Mouse (Mus musculus): Measurements from ENCODE around the gene Ccdc85c.

Ccdc85c gene

DNA sequence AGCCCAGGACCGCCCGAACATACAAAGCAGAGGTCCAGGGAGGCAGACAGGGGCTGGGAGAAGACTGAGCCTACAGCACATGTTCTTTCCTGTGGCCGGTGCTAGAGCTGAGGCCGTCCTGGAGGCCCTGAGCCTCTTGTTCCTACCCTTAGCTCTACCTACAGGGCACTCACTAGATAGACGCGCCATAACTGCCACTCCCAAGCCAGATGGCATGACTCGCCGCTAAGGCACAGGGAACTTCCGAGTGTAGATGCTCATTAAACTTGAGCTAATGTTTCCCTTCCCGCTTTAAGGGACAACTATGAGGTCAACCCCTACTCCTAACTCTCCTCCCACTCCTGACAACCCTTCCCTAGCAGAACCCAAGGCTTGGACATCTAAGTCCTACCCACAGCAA lies 6.3 kb downstream of the Ccdc85c start:
- DNase-seq (ENCODE audit: low read depth, low spot score), result no peak

DNA sequence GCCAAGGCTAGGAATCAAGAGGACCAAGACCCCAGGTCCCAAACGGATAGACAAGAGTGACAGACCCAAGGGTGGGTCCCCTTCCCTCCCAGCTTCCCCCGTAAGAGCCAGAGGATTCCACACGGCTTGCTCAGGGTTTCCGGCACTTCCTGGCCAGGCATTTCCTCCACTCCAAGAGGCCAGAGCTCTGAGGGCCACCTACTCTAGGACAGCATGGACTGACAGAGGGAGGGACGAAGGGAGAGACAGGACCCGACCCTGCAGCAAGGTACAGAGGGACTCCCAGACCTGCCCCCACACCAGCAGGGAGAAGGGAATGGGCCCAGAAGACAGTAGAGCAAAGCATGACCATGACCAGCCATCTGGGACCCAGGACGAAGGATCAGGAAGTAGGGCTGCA lies 7.6 kb downstream of the Ccdc85c start:
- DNase-seq (ENCODE audit: low read depth, low spot score), result no peak

DNA sequence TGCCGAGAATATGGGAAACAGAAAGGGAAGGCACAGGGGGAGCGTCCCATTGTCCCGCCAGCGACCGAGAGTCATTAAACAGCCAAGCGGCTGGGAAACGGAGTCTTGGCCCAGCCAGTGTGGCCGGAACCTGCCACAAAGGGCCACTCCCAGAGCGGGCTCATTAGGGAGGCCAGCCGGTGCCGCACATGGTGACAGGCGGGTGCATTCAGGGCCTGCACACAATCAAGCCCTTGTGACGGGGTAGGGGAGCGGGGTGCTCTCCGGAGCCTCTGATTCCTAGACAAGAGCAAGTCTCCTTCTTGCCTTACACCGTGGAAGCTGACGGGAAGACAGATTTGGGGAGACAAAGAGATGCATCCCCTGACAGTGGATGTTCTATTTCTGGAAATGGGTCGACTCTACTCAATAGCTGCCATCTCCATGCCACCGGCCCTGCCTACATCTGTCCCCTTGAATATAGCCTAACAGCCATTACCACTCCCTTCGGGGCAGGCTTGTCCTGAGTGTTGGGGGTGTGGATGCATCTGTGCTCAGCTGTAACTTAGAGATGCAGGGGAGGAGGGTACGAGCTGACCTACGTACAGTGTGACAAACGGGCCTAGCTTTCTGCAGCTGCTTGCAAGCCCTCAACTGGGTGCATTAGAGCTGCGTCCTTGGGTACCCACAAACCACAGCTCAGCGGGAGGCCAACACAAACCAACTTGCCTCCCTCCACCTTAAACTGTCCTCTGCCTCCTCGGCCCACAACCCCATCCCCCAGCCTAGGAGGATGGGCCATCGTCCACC lies 9.2 kb downstream of the Ccdc85c start:
- DNase-seq (ENCODE audit: low read depth, low spot score), result no peak

DNA sequence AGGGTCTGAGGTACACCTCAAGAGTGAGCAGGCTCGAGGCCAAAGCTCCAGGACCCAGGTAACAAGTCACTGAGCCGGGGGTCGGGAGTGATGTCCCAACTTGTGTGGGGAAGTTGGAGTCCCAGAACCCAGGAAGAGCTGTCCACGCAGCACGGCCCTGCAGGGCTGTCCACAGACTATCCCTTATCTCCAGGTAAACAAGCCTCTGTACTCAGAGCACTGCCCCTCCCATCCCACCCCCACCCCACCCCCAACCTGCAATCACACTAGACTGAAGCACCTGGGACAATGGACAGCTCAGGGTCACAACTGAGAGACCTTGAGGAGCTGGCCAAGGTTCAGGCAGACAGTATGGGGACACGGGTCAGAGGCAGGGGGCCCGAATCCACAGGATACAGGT lies 10.3 kb downstream of the Ccdc85c start:
- DNase-seq (ENCODE audit: low read depth, low spot score), result no peak

DNA sequence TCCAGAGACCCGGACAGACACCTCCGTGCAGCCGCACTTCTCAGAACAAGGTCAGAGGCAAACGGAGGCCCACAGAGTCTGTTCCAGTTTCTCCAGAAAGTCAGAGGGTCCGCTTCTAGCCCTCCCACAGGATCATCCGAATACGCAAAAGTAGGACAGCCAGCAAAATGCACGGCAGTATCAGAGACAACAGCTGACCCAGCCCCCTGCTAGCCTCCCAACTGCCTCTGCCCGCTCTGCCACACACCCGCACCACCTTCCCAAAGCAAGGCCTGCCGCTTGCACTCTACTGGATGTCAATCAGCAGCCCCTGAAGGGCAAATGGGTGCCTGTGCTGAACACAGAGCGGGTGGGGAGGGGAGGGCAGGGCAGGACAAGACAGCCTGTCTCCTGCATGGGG lies 14.3 kb downstream of the Ccdc85c start:
- DNase-seq (ENCODE audit: low read depth, low spot score), result no peak

DNA sequence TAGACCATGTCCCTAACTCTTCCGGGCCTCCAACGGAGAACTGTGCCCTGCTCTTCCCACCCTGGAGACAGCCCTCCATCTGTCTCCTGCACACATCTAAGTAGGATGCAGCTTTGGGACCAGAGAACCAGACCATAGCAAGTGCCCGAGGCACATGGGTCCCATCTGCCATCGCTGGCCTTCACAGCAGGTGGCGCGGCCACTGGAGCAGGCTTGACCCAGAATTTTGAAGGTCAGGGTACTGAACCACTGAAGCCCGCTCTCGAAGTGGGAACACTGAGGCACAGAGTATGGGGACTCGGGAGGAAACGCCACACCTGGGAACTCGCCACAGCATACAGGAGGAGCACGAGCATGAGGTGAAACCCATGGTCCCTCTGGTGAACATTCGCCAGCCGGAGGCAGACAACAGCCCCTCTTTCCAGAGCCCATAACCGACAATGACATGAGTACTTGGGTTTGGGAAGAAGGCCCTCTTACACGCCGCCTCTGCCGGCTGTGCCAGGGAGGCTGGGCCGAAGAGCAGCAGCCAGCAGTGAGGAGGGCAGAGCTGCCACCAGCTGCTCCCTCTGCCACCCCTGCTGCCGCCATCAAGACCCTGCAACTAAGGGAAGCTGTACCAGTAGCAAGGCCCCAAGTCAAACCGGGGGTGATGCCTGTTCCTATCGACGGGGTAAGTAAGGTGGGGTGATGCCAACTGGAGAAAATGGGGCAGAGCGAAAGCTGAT lies 15.7 kb downstream of the Ccdc85c start:
- no peak for DNase-seq (ENCODE audit: low read depth, low spot score)

DNA sequence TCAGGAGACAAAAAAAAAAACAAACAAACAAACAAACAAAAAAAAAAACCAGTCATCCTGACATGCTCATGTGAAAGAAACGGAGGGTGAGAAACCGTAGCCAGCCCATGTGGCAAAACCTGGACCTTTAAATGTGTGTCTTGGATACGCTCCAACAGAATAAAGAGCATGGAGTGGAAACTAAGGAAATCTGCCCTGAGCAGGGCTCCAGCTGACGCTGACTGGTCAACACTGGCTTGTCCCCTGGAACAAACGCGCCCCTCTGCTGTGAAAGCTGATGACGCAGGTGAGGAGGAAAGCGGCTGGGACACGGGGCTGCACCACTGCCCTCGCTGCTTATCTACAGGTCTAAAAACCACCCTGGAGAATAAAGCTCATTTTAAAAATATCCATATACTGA lies 18.5 kb downstream of the Ccdc85c start:
- DNase-seq (ENCODE audit: low read depth, low spot score), result no peak

DNA sequence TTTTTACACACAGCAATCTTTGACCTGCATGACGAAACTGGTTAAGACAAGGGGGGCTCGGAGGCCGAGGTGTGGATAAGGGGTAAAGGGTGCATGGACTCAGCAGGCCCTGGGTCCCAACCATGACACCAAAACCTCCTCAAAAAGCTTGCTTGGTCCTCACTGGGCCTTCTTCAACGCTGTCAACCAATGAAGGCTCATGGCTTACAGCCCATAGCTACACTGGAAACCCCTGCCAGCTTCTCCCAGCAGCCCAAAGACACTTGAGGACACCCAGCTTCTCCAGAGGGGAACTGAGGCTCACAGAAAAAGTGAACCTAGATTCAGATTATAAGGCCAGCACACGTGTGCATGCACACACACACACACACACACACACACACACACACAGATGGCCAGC lies 19.3 kb downstream of the Ccdc85c start:
- DNase-seq (ENCODE audit: low read depth, low spot score), result no peak

DNA sequence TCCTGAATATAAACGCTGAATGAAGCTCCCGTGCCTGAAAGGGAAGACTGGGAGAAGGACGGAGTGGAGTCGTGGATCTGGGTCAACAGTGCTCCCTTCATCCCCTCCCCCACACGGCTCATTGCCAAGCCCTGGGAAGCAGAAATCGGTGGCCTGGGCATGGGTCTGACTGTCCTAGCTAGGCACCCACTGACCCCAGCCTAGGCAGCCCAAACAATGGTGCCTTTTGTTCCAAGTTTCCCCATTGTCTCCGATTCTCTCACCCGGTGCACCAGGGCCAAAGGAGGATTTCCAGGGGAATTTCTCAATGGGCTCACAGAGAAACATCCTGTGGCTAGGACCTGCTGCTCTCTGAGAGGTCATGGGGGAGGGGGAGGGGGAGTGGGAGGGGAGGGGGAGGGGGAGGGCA lies 19.7 kb downstream of the Ccdc85c start:
- no peak for DNase-seq (ENCODE audit: low read depth, low spot score)

DNA sequence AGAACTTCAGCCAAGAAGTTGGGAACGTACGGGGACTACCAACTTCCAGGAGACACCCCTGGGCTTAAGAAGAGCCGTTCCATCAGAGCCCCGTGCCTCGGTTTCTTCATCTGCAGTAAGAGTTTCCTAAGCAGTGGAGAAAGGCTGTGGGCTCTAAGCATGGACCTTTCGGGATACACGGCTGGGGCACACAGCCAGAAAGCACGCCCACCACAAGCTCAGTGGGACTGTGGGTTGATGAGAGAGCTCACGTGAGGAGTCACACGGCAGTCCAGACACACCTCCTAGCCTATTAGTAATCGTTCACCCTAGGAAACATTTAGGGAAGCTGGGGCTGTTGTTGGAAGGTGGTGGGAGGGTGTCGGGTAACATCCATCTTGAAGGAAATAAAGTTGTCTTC lies 22.2 kb downstream of the Ccdc85c start:
- DNase-seq (ENCODE audit: low read depth, low spot score), result no peak

DNA sequence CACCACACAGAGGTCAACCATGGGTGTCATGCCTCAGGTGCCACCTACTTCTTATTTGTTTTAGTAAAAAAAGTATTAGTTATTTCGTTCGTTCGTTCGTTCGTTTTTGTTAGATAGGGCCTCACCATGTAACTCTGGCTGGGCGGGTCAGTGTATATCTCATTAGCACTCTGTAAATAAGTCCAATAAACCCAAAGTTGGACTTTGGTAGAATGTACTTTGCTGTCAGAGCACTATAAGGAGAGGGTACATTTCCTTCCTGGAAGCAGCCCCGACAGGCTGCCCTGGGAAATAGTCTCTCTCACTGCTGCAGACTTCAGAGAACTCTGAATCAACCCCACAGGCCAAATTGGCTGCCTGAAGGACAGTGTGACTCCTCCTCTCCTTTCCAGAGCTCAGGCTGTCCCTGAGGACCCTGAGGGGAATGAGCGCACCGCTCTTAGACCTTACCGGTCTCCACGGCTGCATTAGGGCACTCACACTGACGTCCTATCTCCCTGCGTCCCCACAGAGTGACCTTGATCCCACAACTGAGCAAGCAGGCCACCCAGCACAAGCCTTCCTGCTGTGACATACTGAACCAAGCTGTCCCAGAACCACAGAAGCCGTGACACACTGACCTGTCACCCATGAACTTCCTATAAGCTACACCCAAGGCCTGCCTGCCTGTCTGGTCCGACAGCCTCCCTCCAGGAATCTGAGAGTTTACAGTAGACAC lies 23.2 kb downstream of the Ccdc85c start:
- no peak for DNase-seq (ENCODE audit: low read depth, low spot score)

DNA sequence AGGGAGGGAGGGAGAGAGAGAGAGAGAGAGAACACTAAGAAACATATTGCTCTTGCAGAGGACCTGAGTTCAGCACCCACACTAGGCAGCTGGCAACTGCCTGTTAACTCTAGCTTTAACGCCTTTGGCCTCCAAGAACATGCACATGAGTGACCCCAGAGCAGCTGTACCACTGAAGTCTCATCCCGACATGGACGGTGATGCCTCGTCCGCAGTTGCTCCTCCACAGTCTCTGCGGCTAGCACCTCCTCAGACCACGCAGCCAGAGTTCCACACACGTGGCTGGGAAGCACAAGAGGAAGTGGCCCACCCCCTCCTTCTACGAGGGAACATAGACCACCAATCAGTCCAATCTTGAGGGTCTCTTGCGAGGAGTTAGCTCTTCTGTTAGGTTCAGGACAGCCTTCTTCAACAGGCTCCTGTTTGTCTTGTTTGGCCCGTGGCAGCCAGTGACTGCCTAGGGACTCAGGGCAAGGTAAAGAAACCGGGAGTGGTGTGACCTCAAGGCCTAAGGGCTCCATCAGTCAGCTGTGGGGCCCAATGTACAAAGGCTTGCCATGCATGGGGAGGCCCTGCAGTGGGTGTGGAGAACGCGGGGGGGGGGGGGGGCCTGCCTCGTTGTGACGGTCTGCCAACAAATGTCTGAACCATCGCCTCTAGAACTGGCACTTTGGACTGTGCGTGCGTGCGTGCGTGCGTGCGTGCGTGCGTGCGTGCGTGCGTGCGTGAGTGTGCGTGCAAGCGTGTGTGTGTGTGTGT lies 24.0 kb downstream of the Ccdc85c start:
- DNase-seq (ENCODE audit: low read depth, low spot score), result no peak

DNA sequence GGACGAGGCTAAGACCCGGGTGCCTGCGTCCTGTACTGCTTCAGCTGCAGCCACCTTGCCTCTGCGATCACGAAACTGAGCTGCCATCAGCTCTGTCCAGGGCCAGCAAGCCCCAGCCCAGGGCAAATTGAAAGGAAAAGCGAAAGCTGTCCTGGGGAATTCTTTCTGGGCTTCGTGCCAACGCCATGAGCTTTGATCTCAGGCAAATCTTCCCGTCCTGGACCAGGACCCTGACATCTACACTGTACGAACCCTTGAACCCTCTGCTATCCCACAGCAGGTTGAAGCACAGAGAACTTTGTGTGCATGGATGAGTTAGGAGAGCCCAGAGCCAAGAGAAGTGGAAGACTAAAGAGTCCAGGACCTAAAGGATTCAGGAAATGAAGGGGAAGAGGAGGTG lies 25.7 kb downstream of the Ccdc85c start:
- DNase-seq (ENCODE audit: low read depth, low spot score), result no peak

DNA sequence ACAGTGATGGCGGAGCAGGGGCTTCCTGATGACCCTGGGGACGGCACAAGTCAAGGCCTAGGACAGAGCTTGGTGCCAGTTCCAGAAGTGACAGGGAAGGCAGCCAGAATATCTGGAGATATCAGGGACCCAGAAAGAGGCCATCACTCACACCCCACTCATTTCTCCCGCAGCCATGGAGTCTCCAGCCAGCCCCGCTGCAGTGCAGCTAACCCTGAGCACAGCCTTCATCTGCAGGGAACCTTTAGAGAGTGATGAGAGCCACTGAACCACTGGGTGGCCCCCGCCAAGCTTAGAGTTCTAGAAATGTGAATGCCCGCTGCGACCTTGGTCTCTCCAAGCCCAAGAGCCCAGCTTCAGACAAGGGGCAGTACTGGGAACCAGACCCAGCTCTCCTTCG lies 26.2 kb downstream of the Ccdc85c start:
- DNase-seq (ENCODE audit: low read depth, low spot score), result no peak

DNA sequence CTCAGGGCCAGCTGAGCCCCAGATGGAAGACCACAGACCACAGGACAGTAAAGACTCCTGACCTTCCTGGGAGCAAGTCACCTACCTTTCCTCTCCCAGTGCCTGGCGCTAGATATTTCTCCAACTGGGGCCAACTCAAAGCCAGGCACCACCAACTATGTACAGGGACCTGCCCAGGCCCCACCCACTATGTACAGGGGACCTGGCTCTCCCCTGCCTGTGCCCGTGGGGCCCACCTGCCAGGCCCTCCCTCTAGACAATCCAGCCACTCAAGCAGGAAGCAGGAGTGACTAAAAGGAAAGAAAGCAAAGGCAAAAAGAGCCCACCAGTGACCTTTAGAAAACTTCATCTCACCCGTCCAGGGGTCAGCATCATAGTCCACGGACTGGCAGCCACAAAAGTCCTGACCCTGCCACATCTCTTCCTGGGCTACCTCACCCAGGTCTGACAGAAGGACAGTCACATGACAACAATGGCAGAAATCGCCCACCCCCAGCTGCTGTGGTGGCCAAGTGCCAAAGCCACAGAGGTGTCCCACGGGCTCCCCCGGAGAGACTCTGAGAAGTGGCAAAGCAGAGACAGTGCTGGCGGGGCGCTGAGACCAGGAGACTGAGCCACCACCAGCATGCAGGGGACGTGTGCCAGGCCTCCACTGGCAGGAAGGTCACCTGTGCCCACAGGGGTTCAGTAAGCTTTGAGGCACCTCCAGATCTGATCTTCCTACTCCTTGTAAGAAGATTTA lies 28.3 kb downstream of the Ccdc85c start:
- no peak for DNase-seq (ENCODE audit: low read depth, low spot score)

DNA sequence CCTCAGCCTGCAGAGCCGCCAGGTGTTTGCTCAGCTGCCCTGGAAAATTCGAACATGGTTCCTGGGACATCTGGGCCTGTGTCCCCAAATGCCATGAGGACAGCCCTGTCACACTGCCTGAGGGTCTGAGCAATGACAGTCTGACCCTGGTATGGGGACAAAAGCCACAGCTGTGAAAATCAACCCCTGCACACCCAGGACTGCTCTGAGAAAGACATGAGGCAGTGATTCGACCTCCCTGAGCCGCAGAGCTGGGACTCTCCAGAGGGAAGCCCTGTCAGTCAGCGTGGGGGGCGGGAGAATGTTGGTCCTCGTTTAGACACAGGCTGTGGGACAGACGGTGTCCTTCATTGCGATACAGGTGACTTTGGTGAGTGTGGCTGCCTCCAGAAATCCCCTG lies 29.6 kb downstream of the Ccdc85c start:
- DNase-seq (ENCODE audit: low read depth, low spot score), result no peak

DNA sequence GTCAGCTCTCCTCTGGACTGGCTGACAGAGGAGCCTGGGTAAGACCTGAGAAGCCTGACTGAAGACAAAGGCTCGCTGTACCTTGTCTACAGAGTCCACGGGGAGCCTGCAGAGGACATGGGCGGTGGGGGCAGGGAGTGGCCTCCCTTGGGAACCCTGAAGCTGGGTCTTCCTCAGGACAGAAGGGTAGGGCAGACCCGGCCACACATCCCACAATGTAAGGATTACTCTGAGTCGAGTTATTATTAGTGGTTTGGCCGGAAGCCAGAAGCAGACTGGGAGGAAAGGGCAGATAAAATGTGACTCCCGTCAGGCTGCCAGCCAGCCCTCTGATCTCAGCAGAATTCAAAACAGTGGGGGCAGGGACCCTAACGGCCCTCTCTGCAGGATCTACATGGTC lies 30.4 kb downstream of the Ccdc85c start:
- DNase-seq (ENCODE audit: low read depth, low spot score), result no peak

DNA sequence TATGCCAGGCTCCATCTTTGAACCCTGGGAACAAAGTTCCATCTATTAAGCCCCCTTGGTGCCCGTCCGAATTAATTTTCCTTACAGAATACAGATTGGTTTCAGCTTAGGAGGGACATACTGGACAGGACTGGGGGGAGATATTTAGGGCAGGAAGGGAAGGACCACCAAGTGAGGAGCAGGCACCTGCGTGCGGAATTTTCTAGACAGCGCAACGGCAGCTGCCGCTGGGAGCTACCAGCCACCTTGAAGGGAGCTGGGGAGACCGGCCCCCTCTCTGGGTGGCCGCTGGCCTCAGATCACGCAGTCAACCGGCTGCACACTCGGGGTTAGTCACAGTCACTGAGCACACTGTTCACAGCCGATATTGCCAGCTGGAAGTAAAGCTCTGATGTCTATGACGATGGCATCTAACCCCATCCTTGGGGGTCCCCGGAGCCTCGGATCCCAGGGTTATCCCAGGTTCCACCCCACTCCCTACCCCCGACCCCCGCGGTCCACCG lies 32.9 kb downstream of the Ccdc85c start:
- DNase-seq (ENCODE audit: low read depth, low spot score), result no peak

DNA sequence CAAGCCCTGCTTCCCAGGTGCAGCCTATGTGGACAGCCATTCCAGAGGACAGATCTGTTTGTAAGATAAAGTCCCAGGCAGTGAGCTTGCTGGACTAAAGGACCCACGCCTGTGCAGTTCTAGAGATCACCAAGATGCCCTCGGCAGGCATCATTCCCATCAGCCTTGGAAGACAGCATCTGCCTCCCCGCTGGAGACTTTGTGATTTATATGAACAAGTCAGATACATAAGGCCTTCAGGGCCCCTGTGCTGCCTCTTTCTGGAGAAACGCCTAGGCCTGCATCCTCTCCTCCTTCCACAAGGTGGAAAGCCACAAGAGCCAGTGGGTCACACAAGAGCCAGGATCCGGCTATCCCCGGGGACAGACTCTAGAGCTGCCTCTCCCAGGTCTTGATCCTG lies 33.6 kb downstream of the Ccdc85c start:
- no peak for DNase-seq (ENCODE audit: low read depth, low spot score)

DNA sequence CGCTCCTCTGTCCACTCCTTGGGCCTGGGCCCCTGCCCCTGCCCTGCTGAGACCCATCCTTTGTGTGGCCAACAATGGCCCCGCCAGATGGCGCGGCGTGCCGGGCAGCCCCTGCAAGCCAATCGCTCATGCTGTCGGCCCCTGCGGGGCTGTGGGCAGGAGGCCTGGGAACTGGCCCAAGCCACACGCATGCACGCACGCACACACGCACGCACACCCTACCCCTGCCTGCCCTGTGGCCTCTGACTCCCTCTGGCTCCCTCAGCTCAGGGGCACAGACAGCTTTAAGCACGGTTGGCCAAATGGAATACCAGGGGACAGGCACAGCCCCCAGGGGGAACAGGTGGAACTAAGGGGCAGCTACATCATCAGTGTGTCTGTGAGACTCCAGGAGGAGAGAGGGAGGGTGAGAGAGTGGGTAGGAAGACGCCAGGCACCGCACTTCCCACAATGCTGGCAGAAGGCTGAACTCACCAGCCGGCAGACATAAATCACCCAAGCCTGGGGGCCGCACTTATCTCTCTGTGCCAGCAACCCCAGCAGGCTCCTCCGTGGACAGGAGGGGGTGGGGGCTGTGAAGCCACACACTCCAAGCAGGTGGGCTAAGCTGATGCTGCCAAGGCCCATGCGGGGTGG lies 34.2 kb downstream of the Ccdc85c start:
- DNase-seq (ENCODE audit: low read depth, low spot score), result no peak
